Mouse (Mus musculus): ENCODE data around the gene Csmd2. TPM values are rescaled to one million over a fixed set of nuclear protein-coding genes. Genes with fewer than 3 reads are reported as not detected.

The Csmd2 gene
- polyA plus RNA-seq, 1 experiment from 2014 or later, result 0.18 TPM

GRCm38 (mm10) chr4:128373196-128373595 is 385.5 kb downstream of the Csmd2 start:
- Histone ChIP-seq H3K4me3 (ENCODE audit: low read depth, low read length) (no peak overlapping the region), H3K9me3 (ENCODE audit: control insufficient read depth, low read length) (no peaks in the 10 kb centered on the region), H3K4me1 (replicated peaks; ENCODE audit: control insufficient read depth, insufficient read depth, low read length) (no peaks in the 10 kb centered on the region), H3K27me3 (replicated peaks; ENCODE audit: control insufficient read depth, insufficient read depth, low read length) (no peaks in the 10 kb centered on the region), H3K4me2 (ENCODE audit: low read length) (no peak overlapping the region), H3K27ac (ENCODE audit: low read depth) (no peak overlapping the region), H3K9ac (ENCODE audit: low read length) (no peak overlapping the region), H3K36me3 (ENCODE audit: control insufficient read depth, insufficient read depth, low read length) (no peaks in the 10 kb centered on the region)
- no peak for DNase-seq (ENCODE audit: low spot score)
- no peak for ATAC-seq (replicated peaks; ENCODE audit: low FRiP score, low TSS enrichment, low read depth)
- 71% methylated on average over 6 of the region's 6 CpGs for WGBS

- DNase-seq (ENCODE audit: low spot score), result no peak
- no peaks in the 10 kb centered on the region for H3K27me3 ChIP-seq (replicated peaks; ENCODE audit: control insufficient read depth, insufficient read depth, low read length)
- no peak overlapping the region for H3K27ac ChIP-seq (ENCODE audit: low read depth)
- H3K9me3 ChIP-seq (ENCODE audit: control insufficient read depth, low read length), result no peaks in the 10 kb centered on the region
- no peak for ATAC-seq (replicated peaks; ENCODE audit: low FRiP score, low TSS enrichment, low read depth)
- no peaks in the 10 kb centered on the region for H3K4me1 ChIP-seq (replicated peaks; ENCODE audit: control insufficient read depth, insufficient read depth, low read length)
- no peak overlapping the region for H3K4me2 ChIP-seq (ENCODE audit: low read length)
- no peaks in the 10 kb centered on the region for H3K36me3 ChIP-seq (ENCODE audit: control insufficient read depth, insufficient read depth, low read length)
- no peak overlapping the region for H3K9ac ChIP-seq (ENCODE audit: low read length)
- no peak overlapping the region for H3K4me3 ChIP-seq (ENCODE audit: low read depth, low read length)
- WGBS, result 87% methylated on average over 5 of the region's 5 CpGs
Observed at GRCm38 (mm10) chr4:128374051-128374450, 386.4 kb downstream of the Csmd2 start.

- H3K4me2 ChIP-seq (ENCODE audit: low read length), result no peak overlapping the region
- WGBS, result 73% methylated on average over 2 of the region's 2 CpGs
- no peaks in the 10 kb centered on the region for H3K9me3 ChIP-seq (ENCODE audit: control insufficient read depth, low read length)
- ATAC-seq (replicated peaks; ENCODE audit: low FRiP score, low TSS enrichment, low read depth) (no peak), DNase-seq (ENCODE audit: low spot score) (no peak)
- H3K27ac ChIP-seq (ENCODE audit: low read depth), result no peak overlapping the region
- H3K9ac ChIP-seq (ENCODE audit: low read length), result no peak overlapping the region
- no peak overlapping the region for H3K4me3 ChIP-seq (ENCODE audit: low read depth, low read length)
- no peaks in the 10 kb centered on the region for H3K4me1 ChIP-seq (replicated peaks; ENCODE audit: control insufficient read depth, insufficient read depth, low read length)
- no peaks in the 10 kb centered on the region for H3K27me3 ChIP-seq (replicated peaks; ENCODE audit: control insufficient read depth, insufficient read depth, low read length)
- no peaks in the 10 kb centered on the region for H3K36me3 ChIP-seq (ENCODE audit: control insufficient read depth, insufficient read depth, low read length)
Observed at GRCm38 (mm10) chr4:128378946-128379345, 391.3 kb downstream of the Csmd2 start.

GRCm38 (mm10) chr4:128381331-128381730 is 393.7 kb downstream of the Csmd2 start:
- no peak overlapping the region for H3K27ac ChIP-seq (ENCODE audit: low read depth)
- no peaks in the 10 kb centered on the region for H3K27me3 ChIP-seq (replicated peaks; ENCODE audit: control insufficient read depth, insufficient read depth, low read length)
- no peak overlapping the region for H3K4me3 ChIP-seq (ENCODE audit: low read depth, low read length)
- no peak for ATAC-seq (replicated peaks; ENCODE audit: low FRiP score, low TSS enrichment, low read depth)
- H3K9ac ChIP-seq (ENCODE audit: low read length), result no peak overlapping the region
- no peak for DNase-seq (ENCODE audit: low spot score)
- no peaks in the 10 kb centered on the region for H3K9me3 ChIP-seq (ENCODE audit: control insufficient read depth, low read length)
- WGBS, result 81% methylated on average over 6 of the region's 6 CpGs
- H3K4me1 ChIP-seq (replicated peaks; ENCODE audit: control insufficient read depth, insufficient read depth, low read length), result no peaks in the 10 kb centered on the region
- no peak overlapping the region for H3K4me2 ChIP-seq (ENCODE audit: low read length)
- no peaks in the 10 kb centered on the region for H3K36me3 ChIP-seq (ENCODE audit: control insufficient read depth, insufficient read depth, low read length)

- Histone ChIP-seq H3K4me3 (ENCODE audit: low read depth, low read length) (no peak overlapping the region), H3K4me2 (ENCODE audit: low read length) (no peak overlapping the region), H3K36me3 (ENCODE audit: control insufficient read depth, insufficient read depth, low read length) (no peaks in the 10 kb centered on the region), H3K9ac (ENCODE audit: low read length) (no peak overlapping the region), H3K27ac (ENCODE audit: low read depth) (no peak overlapping the region), H3K9me3 (ENCODE audit: control insufficient read depth, low read length) (no peaks in the 10 kb centered on the region), H3K27me3 (replicated peaks; ENCODE audit: control insufficient read depth, insufficient read depth, low read length) (no peaks in the 10 kb centered on the region), H3K4me1 (replicated peaks; ENCODE audit: control insufficient read depth, insufficient read depth, low read length) (no peaks in the 10 kb centered on the region)
- ATAC-seq (replicated peaks; ENCODE audit: low FRiP score, low TSS enrichment, low read depth) (no peak), DNase-seq (ENCODE audit: low spot score) (no peak)
- WGBS, result 91% methylated on average over 7 of the region's 7 CpGs
Observed at GRCm38 (mm10) chr4:128383800-128384199, 396.1 kb downstream of the Csmd2 start.

- DNase-seq (ENCODE audit: low spot score) (no peak), ATAC-seq (replicated peaks; ENCODE audit: low FRiP score, low TSS enrichment, low read depth) (no peak)
- no peaks in the 10 kb centered on the region for H3K27me3 ChIP-seq (replicated peaks; ENCODE audit: control insufficient read depth, insufficient read depth, low read length)
- no peak overlapping the region for H3K4me3 ChIP-seq (ENCODE audit: low read depth, low read length)
- H3K9ac ChIP-seq (ENCODE audit: low read length), result no peak overlapping the region
- no peak overlapping the region for H3K27ac ChIP-seq (ENCODE audit: low read depth)
- no peaks in the 10 kb centered on the region for H3K36me3 ChIP-seq (ENCODE audit: control insufficient read depth, insufficient read depth, low read length)
- H3K9me3 ChIP-seq (ENCODE audit: control insufficient read depth, low read length), result no peaks in the 10 kb centered on the region
- WGBS, result 88% methylated on average over 5 of the region's 5 CpGs
- H3K4me2 ChIP-seq (ENCODE audit: low read length), result no peak overlapping the region
- 0 out of 2 replicates have a peak, but pooled peaks cover 3% of the 10 kb centered on the region for H3K4me1 ChIP-seq (replicated peaks; ENCODE audit: control insufficient read depth, insufficient read depth, low read length)
Observed at GRCm38 (mm10) chr4:128391484-128391883, 403.8 kb downstream of the Csmd2 start.

GRCm38 (mm10) chr4:128392279-128392678 is 404.6 kb downstream of the Csmd2 start:
- 33% methylated on average over 3 of the region's 3 CpGs for WGBS
- ATAC-seq (replicated peaks; ENCODE audit: low FRiP score, low TSS enrichment, low read depth), result no peak
- Histone ChIP-seq H3K4me2 (ENCODE audit: low read length) (no peak overlapping the region), H3K27me3 (replicated peaks; ENCODE audit: control insufficient read depth, insufficient read depth, low read length) (no peaks in the 10 kb centered on the region), H3K36me3 (ENCODE audit: control insufficient read depth, insufficient read depth, low read length) (no peaks in the 10 kb centered on the region), H3K4me3 (ENCODE audit: low read depth, low read length) (no peak overlapping the region), H3K4me1 (replicated peaks; ENCODE audit: control insufficient read depth, insufficient read depth, low read length) (0 out of 2 replicates have a peak, but pooled peaks cover 3% of the 10 kb centered on the region), H3K27ac (ENCODE audit: low read depth) (no peak overlapping the region), H3K9ac (ENCODE audit: low read length) (no peak overlapping the region), H3K9me3 (ENCODE audit: control insufficient read depth, low read length) (no peaks in the 10 kb centered on the region)
- DNase-seq (ENCODE audit: low spot score), result peak; percentile 58

- Histone ChIP-seq H3K4me3 (ENCODE audit: low read depth, low read length) (no peak overlapping the region), H3K9ac (ENCODE audit: low read length) (no peak overlapping the region), H3K36me3 (ENCODE audit: control insufficient read depth, insufficient read depth, low read length) (no peaks in the 10 kb centered on the region), H3K27me3 (replicated peaks; ENCODE audit: control insufficient read depth, insufficient read depth, low read length) (no peaks in the 10 kb centered on the region), H3K4me2 (ENCODE audit: low read length) (no peak overlapping the region), H3K9me3 (ENCODE audit: control insufficient read depth, low read length) (no peaks in the 10 kb centered on the region), H3K4me1 (replicated peaks; ENCODE audit: control insufficient read depth, insufficient read depth, low read length) (peaks cover 7% of the 10 kb centered on the region; the same call in 1 of the 2 replicates), H3K27ac (ENCODE audit: low read depth) (no peak overlapping the region)
- DNase-seq (ENCODE audit: low spot score) (no peak), ATAC-seq (replicated peaks; ENCODE audit: low FRiP score, low TSS enrichment, low read depth) (no peak)
- 92% methylated on average over 4 of the region's 4 CpGs for WGBS
Observed at GRCm38 (mm10) chr4:128393864-128394263, 406.2 kb downstream of the Csmd2 start.

- ATAC-seq (replicated peaks; ENCODE audit: low FRiP score, low TSS enrichment, low read depth) (no peak), DNase-seq (ENCODE audit: low spot score) (no peak)
- Histone ChIP-seq H3K4me3 (ENCODE audit: low read depth, low read length) (no peak overlapping the region), H3K9ac (ENCODE audit: low read length) (no peak overlapping the region), H3K9me3 (ENCODE audit: control insufficient read depth, low read length) (no peaks in the 10 kb centered on the region), H3K4me1 (replicated peaks; ENCODE audit: control insufficient read depth, insufficient read depth, low read length) (peaks cover 12% of the 10 kb centered on the region; the same call in 1 of the 2 replicates), H3K4me2 (ENCODE audit: low read length) (no peak overlapping the region), H3K27me3 (replicated peaks; ENCODE audit: control insufficient read depth, insufficient read depth, low read length) (no peaks in the 10 kb centered on the region), H3K36me3 (ENCODE audit: control insufficient read depth, insufficient read depth, low read length) (no peaks in the 10 kb centered on the region), H3K27ac (ENCODE audit: low read depth) (no peak overlapping the region)
- WGBS, result 88% methylated on average over 5 of the region's 5 CpGs
Observed at GRCm38 (mm10) chr4:128396616-128397015, 409.0 kb downstream of the Csmd2 start.

All from intestine, embryonic 14.5 days (tissue).